Mouse (Mus musculus): ENCODE results near the gene Grtp1.

DNA sequence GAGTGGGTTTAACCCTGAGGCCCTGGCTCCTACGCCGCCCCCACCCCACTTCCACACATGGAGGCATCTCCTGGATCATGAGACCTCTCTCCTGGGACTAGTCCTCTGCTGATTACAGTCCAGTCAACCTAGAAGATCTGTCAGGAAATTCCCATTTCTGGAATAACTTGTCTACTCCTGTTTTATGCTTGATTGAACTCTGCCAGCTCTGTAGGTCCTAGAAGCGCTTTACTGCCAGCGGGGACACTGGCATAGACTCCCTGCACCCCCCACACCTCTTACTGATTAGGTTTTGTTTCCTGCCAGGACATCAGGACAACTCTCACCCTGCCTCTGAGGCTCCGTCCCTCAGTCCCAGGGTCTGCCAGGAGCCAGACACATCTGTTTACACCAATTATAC, 2.9 kb downstream of the Grtp1 start:
- TF ChIP-seq CTCF (IDR thresholded peaks at IDR 0.05; ENCODE audit: insufficient read depth, low read length) (no peak), POLR2A (IDR thresholded peaks at IDR 0.05; ENCODE audit: borderline replicate concordance, extremely low read depth, low read depth, low read length) (no peak)
